Mouse (Mus musculus) heart, postnatal 36 days (tissue): ENCODE measurements around the gene Fads1. TPM values are rescaled to one million over a fixed set of nuclear protein-coding genes. Genes with fewer than 3 reads are reported as not detected.
"Not testable (repeated sequence)": the region's sequence is repeated elsewhere in the genome, so short reads cannot be mapped to it uniquely, and the experiment has no call there.

Source experiments
- DNase-seq, 2 experiments: peaks; one replicate each; pipeline ENCODE4 v3.0.0; 2021 to 2022
- intact Hi-C: fragments of 180-260 bp; cut with DNase I; formaldehyde crosslinking; loops from one replicate; pipeline ENCODE4 v1.15.1; 2025
- total RNA-seq, 2 experiments: library from RNA; stranded (reverse); gene quantifications; 2 replicates each; pipeline ENCODE4 v1.2.3; 2021

Gene Fads1
- total RNA-seq: 10 to 100 TPM; 23.7 to 24.0 TPM

DNA sequence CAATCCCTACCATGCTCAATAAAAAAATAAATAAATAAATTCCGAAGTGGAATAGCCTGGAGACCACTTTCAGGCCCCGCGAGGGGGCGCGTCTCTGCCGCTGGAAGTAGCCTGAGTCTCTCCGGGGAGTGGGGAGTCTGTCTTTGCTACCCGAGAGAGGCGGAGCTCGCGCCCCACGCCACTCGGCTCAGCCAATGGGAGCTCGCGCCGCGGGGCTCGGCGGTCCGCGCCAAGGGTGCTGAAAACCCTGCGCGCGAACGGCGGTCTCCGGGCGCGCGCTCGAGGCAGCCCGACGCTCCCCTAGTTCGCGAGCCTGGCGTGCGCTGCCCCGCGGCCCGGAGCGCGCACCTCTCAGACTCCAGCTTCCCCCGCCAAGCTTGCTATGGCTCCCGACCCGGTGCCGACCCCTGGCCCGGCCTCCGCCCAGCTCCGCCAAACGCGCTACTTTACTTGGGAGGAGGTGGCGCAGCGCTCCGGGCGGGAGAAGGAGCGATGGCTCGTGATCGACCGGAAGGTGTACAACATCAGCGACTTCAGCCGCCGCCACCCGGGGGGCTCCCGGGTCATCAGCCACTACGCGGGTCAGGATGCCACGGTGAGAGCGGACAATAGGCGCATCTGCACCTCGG is at the start of gene Fads1:
Gene Fads1 (plus strand): TSS at position 219 of the 629 bp plus-strand sequence.
- DNase-seq: peak; percentile 89 to 90
- intact Hi-C loops: loop anchor here (5.0 kb wide), 2 partner anchors 80 to 140 kb away; partner anchors contain the start of genes Fads2 and Fads3

DNA sequence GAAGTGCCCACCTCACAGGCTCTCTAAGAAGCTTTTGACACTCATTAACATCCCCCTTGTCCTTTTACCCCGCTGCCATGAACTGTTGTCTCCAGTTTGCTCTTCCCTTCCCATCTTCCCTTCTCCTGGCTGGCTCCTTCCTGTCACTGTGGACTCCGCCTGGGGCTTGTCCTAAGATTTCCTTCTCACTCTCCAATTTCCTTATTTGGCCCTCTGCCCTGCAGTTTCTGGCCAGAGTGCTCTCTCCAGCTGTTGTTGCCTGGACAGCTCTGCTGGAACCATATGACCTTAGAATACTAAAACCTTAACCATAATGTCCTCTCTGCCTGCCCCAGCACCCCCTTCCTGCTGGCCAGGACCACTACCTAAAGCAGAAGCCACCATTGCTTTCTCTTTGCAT is 48.0 kb upstream of the Fads1 start:
- intact Hi-C loops: no loop called here
- DNase-seq: peak; percentile 72 to 74

DNA sequence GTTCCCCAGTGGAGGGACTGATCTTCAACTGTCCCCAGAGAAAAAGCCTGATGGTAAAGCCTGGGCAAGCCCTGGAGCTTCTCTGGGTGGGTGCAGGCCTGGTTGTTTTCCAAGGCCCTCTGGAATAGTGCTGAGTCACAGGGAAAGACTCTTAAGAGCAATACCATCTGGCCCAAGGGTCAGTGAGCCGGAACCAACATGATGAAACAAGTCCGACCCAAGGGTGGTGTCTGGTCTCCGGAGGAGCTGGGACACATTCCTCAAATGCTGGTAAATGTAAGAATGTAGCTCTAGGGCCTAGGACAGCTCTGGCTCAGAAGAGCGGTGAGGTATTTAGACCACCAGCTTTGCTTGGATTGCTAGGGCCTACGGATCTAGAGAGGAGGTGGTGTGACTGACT is 45.3 kb upstream of the Fads1 start:
- intact Hi-C loops: no loop called here
- DNase-seq: peak in 1 of 2 experiments; percentile 30

DNA sequence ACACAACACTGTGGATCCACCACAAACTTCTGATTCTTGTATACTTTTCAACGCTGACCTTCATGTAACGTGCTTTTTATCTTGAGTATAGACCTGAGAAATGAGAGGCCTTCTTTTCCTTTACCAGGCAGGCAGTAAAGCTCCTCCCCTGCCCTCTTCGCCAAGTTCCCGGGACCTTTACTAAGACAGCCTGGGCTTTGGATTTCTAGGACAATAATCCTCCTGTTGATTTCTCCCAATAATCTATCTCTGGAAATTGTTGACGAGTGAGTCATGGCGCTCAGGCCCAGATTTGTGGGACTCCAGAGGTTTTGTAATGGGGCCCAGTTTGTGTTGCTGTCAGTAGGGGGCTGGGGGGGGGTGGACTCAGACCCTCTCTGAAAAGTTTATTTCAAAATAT is 43.0 kb upstream of the Fads1 start:
- no peak for DNase-seq
- intact Hi-C loops: no loop called here

DNA sequence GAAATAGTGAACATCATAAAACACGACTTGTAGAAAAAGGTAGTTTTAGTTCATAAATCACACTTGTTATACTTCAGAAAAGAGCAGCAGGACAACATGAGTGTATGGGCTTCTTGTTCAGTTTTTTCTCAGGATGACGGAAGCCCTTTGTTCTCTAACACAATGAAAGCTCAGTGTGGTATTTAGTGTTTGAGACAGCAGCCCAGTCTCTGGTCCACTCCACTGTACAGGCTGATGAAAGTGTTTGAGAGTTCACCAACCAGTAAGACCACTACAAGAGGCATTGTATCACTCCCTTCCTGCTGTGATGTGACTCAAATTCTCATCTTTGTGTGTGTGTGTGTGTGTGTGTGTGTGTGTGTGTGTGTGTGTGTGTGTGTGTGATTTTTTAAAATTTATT is 39.0 kb upstream of the Fads1 start:
- intact Hi-C loops: no loop called here
- no peak for DNase-seq

DNA sequence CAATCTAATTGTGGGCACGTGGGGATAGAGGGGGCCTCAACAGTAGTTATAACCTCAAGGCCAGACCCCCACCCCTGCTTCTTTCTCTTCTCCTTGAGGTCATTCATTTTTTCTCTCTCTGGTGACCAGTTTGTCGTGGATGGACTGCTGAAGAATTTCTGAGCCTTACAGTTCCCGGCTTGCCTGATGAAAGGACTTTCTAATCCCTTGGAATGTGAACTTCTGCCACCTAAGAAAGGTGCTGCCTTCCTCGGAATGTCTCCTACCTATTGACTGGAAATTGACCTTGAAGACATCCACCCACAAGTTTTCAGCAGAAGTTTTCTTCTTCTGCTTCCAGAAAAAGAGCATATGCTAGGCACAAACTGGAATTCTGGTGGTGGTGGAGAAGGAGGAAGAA is 38.2 kb upstream of the Fads1 start:
- DNase-seq: no peak

DNA sequence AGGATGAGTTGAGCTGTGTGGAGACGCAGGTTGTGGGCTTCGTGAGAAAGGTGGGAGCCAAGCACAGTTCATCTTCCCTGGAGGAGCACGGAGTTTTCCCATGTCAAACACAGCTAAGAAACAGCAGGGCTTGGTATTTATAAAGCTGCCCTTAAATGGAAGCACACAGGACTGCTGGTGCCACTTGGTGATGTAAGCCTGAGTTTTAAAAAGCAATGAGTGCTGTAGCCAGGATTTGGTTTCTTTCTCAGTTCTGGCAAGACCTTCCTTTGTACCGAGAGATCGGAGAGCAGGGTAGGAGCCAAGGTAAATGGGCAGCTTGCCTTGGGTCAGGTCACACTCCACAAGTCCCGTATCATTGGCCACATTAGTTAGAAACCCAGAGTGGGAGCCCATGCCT is 34.1 kb upstream of the Fads1 start:
- intact Hi-C loops: no loop called here
- DNase-seq: peak in 1 of 2 experiments; percentile 28

More for the DNA sequence above, 38.2 kb upstream of the Fads1 start:
- intact Hi-C loops: no loop called here

DNA sequence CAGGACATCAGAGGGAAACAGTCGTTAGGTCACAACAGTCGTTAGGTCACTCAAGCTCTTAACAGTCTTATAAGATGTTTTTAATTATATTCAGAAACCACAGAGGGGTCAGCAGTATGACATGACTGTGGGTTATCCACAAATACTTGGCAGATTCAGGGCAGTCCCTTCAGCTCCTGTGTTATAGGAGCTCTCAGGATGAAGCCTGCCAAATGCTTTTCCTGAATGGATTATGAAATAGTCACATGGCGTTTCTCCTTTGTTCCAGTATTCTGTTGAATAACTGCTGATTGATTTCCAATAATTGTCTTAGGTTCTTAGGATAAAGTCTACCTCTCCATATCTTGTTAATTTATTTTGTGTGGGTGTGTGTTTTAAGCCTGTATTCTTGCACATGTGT is 33.5 kb upstream of the Fads1 start:
- intact Hi-C loops: no loop called here
- DNase-seq: no peak

DNA sequence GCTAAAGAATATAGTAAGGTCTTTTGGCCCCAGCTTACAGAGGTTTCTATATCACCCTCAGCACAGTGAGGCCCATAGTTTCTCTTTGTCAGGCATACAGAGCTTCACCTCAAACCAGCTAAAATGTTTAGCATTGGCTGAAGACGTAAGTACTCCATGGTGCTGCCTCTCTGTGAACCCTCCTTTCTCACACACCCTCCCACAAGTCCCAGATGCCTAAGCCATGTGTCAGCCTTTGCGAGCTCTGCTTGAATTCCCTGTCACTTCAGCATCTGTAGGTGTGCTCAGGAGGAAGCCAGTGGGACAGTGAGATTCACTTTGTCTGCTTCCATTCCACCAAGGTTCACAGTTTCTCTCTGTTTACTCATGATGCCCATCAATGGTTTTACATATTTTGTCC is 25.0 kb upstream of the Fads1 start:
- DNase-seq: no peak

DNA sequence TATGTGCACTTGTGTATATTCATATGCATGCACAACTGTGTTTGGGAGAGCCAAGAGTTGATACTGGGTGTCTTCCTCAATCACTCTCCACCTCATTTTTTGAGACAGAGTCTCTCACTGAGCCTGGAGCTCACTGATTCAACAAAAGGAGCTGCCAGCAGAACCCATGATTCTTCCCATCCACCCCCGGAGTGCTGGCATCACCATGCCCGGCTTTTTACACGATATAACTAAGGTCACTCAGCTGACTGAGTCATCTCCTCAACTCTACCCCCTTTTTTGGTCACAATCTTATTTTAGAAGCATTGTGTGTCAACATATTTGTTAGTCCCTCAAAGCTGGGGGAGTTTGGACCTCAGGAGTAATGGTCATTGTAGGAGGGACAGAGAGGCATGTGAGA is 18.8 kb upstream of the Fads1 start:
- DNase-seq: no peak
- intact Hi-C loops: no loop called here

More for the DNA sequence above, 25.0 kb upstream of the Fads1 start:
- intact Hi-C loops: no loop called here

DNA sequence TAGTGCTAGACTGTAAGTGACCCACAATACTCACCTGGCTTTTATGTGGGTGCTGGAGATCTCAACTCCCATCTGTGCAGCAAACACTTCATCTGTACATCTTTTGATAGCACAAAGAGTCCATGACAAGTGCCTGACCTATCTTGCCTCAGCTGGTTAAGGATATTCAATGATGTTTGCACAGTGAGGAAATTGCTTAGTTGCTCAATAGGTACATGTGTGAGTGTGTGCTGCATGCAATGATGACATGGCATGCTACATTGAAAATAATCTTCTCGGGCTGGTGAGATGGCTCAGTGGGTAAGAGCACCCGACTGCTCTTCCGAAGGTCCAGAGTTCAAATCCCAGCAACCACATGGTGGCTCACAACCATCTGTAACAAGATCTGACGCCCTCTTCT is 16.8 kb upstream of the Fads1 start:
- intact Hi-C loops, DNase-seq: not testable (repeated sequence)

DNA sequence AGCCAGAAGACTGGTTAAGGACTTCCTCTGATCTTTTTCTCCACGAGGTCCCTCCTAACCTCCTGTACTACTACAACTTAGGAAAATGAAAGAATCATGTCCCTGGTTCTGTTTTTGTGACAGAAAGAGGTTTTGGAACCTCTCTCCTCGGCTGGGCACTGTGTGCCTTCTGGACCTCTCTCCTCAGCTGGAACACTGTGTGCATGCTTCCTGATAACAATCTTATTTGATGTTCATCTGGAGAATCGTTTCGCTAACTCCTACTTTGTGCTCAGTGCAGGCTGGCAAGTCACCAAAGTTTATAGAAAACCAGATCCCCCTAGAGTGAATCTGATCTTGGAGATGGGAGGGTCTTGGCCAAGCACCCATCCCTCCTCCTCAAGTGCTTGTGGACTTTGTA is 15.6 kb upstream of the Fads1 start:
- no peak for DNase-seq
- intact Hi-C loops: no loop called here

DNA sequence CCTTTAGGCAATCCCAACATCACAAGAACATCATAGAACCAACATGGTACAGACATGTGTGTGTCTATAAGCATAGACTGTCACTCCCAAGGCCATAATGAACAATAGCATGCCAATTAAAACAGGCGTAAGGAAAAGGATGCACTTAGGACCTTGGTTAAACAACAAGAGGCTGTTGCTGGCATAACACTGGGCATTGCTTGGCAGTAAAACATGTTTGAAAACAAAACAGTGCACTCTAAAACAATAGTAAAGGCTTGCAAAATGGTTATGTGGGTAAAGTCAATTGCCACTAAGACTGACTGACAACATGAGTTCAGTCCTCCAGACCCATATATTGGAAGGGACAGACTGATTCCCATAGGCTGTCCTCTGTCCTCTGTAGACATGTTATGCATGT is 14.7 kb upstream of the Fads1 start:
- no peak for DNase-seq
- intact Hi-C loops: no loop called here

DNA sequence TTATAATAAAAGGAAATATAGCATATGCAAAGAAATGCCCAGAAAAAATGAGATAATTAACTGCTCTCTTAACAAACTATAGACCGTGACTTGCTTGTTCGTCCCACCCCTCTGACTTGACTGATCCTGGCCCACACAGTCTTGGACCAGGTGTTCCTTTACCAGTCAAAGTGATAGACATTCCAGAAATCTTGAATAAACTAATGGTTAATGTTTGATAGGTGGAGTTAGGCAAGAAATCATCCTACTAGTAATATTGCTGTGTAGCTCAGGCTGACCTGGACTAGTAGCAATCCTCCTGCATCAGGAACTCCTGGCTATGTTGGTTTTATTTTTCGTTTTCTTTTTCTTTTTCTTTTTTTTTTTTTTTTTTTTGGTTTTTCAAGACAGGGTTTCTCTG is 14.2 kb upstream of the Fads1 start:
- intact Hi-C loops: no loop called here
- no peak for DNase-seq

DNA sequence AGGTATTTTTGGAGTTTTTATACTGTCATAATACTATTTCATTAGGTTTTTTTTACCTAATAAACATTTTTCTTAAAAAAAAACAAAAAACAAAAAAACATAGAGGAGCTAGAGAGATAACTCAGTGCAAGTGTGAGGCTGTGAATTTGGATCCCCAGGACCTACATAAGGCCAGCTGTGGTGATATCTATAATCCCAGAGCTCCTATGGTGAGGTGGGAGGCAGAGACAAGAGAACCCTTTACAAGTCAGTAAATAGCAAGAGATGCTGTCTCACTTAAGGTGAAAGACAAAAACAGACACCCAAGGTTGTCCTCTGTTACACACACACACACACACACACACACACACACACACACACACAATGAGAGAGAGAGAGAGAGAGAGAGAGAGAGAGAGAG is 13.5 kb upstream of the Fads1 start:
- intact Hi-C loops: no loop called here
- no peak for DNase-seq

DNA sequence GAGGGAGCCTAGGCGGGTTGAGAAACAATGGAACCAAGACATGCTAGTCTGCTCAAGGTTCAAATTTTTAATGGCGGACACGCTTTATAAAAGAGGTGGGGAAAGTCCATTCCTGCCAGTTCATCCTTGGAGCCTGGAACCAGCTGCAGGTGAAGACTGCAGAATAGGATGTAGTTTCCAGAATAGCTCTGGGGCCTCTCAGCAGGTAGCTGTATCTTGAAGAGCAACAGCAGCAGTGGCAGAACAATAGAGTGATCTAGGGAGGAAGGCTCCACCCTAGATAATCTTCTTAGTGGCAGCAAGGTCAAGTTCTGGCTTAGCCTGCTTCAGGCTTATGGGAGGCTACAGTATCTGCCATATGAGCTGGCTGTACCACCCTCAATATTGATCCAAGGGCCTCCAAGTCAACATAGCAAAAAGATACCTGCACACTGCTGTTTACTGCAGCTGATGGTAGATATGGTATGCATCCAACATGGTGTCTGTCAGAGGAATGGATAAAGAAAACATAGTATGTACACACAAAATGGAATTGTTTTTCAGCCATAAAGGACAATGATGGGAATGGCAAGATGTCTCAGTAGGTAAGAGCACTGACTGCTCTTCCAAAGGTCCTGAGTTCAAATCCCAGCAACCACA is 12.9 kb upstream of the Fads1 start:
- intact Hi-C loops, DNase-seq: not testable (repeated sequence)

DNA sequence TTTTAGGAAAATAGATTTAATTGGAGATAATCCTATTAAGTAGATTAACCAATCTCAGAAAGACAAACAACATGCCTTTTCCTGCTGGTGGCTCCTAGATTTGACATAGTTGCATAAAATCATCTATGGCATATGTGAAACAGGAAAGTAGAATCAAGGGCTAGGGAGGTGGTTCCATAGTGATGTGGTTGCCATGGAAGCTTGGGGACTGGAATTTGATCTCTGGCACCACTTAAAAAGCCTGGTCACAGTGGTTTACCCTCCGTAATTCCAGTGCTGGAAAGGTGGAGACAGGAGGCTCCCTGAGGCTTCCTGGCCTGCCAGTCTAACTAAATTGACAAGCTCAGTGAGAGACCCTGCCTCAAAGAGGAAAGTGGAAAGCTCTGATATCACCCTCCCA is 12.2 kb upstream of the Fads1 start:
- no peak for DNase-seq
- intact Hi-C loops: no loop called here

DNA sequence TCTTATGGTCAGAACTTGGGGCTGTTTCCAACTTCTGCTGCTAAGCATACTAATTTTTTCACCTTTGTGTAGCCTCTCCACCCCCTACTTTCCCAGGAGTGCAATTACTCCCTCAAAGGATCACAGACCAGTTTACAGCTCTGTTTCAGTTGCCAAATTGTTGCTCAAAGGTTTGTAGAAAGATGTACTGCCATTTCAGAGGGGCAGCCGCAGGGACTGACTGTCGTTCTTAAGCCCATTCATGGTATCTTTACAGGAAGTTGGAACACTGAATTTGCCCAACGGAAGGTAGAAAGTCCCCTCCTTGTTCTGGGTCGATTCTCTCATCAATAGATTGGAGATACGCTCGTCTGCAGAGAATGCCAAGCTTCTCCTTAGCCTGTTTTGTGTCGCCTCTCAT is 11.3 kb upstream of the Fads1 start:
- intact Hi-C loops: no loop called here
- no peak for DNase-seq

DNA sequence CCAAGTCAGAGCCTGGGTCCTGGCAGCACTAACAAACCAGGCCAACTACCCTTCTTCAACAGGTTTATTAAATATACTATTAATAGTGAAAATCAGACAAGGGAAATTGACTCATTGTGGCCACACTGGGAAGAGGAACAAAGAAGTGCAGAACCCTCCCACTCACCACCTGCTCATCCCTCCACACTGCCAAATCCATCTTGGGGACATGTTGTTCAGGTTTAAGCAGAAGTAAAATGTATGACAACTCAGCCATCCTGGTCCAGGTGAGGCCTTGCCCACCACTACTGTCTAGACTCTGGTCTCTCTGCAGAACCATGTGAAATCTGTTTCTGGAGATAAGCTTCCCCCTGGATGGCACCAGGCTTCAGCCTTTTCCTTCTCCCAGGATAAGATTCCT is 10.8 kb upstream of the Fads1 start:
- DNase-seq: no peak
- intact Hi-C loops: no loop called here

DNA sequence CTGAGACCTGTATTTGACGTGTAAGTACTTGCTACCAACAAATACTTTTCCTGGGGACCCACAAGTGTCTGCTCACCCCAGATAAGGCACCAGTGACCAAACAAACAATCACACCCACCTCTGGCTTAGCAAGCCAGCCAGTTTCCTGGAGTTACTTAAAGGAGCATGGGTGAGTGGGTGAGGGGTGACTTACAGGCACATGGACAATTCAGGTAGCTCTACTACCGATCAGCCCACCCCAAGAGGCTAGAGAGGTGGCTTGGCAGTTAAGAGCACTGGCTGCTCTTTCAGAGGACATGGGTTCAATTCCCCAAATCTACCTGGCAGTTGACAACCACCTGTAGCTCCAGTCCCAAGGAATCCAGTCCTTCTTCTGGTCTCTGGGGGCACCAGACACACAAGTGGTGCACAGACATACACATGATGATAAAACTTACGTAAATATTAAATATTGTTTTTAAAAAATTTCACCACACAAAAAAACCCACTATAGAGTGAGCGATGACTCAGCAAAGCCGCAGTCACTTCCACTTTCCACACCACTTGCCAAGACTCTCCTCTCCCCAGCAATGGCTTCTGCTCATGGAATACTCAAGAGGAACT is 9.5 kb upstream of the Fads1 start:
- intact Hi-C loops: no loop called here
- DNase-seq: no peak

DNA sequence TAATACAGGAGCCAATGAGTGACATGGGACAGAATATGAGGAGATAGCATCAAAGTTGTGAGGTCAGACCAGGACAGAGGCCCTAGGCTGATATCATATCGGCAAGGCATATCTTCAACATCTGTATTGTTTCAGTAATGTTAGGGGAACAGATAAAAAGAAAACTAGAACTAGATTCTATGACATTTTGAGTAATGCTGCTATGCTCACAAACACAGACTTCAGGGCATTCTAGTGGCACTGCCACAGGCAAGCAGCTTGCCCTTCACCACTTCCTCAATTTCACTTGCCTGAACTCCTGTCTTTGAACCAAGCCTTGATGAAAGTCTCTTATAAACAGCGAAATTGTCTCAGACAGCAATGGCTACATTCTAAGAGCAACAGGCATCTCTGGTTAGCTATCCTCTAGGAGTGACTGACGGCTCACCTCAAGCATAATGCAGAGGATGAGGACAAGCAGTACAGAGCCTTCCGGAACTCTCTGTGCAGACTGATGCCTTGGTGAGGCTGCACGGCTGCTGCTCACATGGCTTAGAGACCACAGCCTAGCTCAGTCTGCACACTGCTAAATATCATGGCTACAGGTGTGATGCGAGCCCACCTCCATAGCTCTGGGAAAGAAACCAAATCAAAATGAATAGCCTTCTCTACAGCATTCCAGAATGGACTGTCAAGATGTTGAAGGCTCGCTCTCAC is 8.7 kb upstream of the Fads1 start:
- intact Hi-C loops: no loop called here
- DNase-seq: no peak

DNA sequence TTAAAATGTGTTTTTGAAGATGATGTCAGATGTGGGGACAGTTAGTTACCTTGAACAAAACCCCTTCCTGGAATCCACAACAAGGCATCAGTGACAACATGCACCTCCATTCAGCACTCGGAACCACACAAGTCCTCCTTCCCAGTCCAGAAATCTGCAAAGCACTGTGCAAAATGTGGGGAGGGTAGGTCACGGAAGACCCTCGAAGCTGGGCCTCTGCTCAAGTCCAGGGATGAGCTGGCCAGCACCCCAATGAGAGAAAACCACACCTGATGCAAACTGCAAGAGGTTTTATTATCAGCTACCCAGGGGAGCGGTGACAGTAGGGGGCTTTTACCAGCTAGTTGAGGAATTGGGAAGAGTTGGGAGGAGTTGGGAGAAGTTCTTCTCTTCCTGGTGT is 7.7 kb upstream of the Fads1 start:
- no peak for DNase-seq
- intact Hi-C loops: no loop called here
